23 mouse cellular contexts compared by ENCODE assay signal in genomic region chr12:113230741-113231140, GRCm38 (mm10). TPM values are rescaled to one million over a fixed set of nuclear protein-coding genes. Genes with fewer than 3 reads are reported as not detected.
DNase-seq lines count a peak whose midpoint lies in the region; ATAC-seq and TF ChIP-seq lines count a peak whose summit lies in the region.
"Had no signal": no experiment of that assay in that cellular context is flagged by ENCODE, and none has a peak within 500 bp of the region (broad histone marks: within the 10 kb centered on the region; RNA-seq: fewer than 3 reads in every experiment).

No protein-coding gene starts in this region.

- no peak for DNase-seq in liver, postnatal 0 days
- DNase-seq in 3T3-L1 (ENCODE audit: low read depth, low spot score) (peak; percentile 30), A20 (ENCODE audit: low read depth, low spot score) (peak; percentile 72)
- no peak for DNase-seq in gastrocnemius, adult 8-10 months (ENCODE audit: low spot score in 2 of 2)
- DNase-seq: adrenal gland, postnatal 14 days; cerebellum, adult 11 months; cerebellum, adult 2 months; cerebellum, adult 9-11 months; cerebellum, postnatal 25 days; forebrain, postnatal 0 days; gastrocnemius, adult 2 months; gastrocnemius, postnatal 25 days; heart, adult 18-20 months had no signal

- no peaks in the 10 kb centered on the region for H3K4me1 ChIP-seq in liver, postnatal 0 days (ENCODE audit: insufficient read depth)
- H3K4me1 ChIP-seq in liver, embryonic 12.5 days = no peaks in the 10 kb centered on the region
- no peaks in the 10 kb centered on the region for H3K4me1 ChIP-seq in small intestine, adult 2 months (ENCODE audit: control insufficient read depth, insufficient read depth, insufficient read length, low read length)
- H3K4me1 ChIP-seq: embryonic facial prominence, embryonic 12.5 days; embryonic facial prominence, embryonic 15.5 days; heart, embryonic 10.5 days; hindbrain, embryonic 12.5 days; hindbrain, embryonic 15.5 days had no signal

- no peak overlapping the region for H3K27ac ChIP-seq in liver, postnatal 0 days (ENCODE audit: low read depth)
- no peak overlapping the region for H3K27ac ChIP-seq in liver, embryonic 12.5 days
- H3K27ac ChIP-seq in small intestine, adult 2 months (ENCODE audit: insufficient read depth, low read depth, low read length) = peak overlapping the region; percentile 66
- H3K27ac ChIP-seq: embryonic facial prominence, embryonic 12.5 days; embryonic facial prominence, embryonic 15.5 days; gastrocnemius, adult 2 months; heart, embryonic 10.5 days; hindbrain, embryonic 12.5 days; hindbrain, embryonic 15.5 days had no signal

- H3K9ac ChIP-seq in liver, postnatal 0 days (replicated peaks) = no peak overlapping the region
- H3K9ac ChIP-seq in liver, embryonic 12.5 days = no peak overlapping the region
- H3K9ac ChIP-seq: embryonic facial prominence, embryonic 12.5 days; embryonic facial prominence, embryonic 15.5 days; forebrain, postnatal 0 days; hindbrain, embryonic 12.5 days; hindbrain, embryonic 15.5 days had no signal

- peak; percentile 58 for ATAC-seq in liver, postnatal 0 days
- ATAC-seq in liver, embryonic 12.5 days = no peak
- ATAC-seq: activated CD4-positive, CD25-positive, alpha-beta regulatory T cell, adult 4 months; forebrain, embryonic 14.5 days; forebrain, postnatal 0 days had no signal

- no peak for TF ChIP-seq EP300 in liver, postnatal 0 days (IDR thresholded peaks at IDR 0.05; ENCODE audit: low read depth)

- no peak for TF ChIP-seq CTCF in liver, postnatal 0 days (IDR thresholded peaks at IDR 0.05; ENCODE audit: low read depth)
- no peak for TF ChIP-seq CTCF in small intestine, adult 2 months (IDR thresholded peaks at IDR 0.05; ENCODE audit: extremely low read depth, insufficient read length, insufficient replicate concordance, low read depth, low read length)

- H3K4me2 ChIP-seq in liver, postnatal 0 days (ENCODE audit: low read depth, low read length) = no peak overlapping the region
- no peak overlapping the region for H3K4me2 ChIP-seq in liver, embryonic 12.5 days
- H3K4me2 ChIP-seq: embryonic facial prominence, embryonic 12.5 days; embryonic facial prominence, embryonic 15.5 days; hindbrain, embryonic 12.5 days; hindbrain, embryonic 15.5 days had no signal

- no peak overlapping the region for H3K4me3 ChIP-seq in liver, postnatal 0 days (ENCODE audit: low read depth, low read length)
- no peak overlapping the region for H3K4me3 ChIP-seq in liver, embryonic 12.5 days
- no peak overlapping the region for H3K4me3 ChIP-seq in small intestine, adult 2 months (ENCODE audit: low read depth, low read length)
- H3K4me3 ChIP-seq: embryonic facial prominence, embryonic 12.5 days; embryonic facial prominence, embryonic 15.5 days; gastrocnemius, adult 2 months; heart, embryonic 10.5 days; hindbrain, embryonic 12.5 days; hindbrain, embryonic 15.5 days had no signal

- no peaks in the 10 kb centered on the region for H3K36me3 ChIP-seq in liver, postnatal 0 days (replicated peaks; ENCODE audit: insufficient read depth, low read length)
- H3K36me3 ChIP-seq in liver, embryonic 12.5 days = no peaks in the 10 kb centered on the region
- H3K36me3 ChIP-seq in small intestine, adult 2 months (ENCODE audit: control insufficient read depth, insufficient read depth, low read length) = no peaks in the 10 kb centered on the region
- H3K36me3 ChIP-seq: embryonic facial prominence, embryonic 12.5 days; embryonic facial prominence, embryonic 15.5 days; heart, embryonic 10.5 days; hindbrain, embryonic 12.5 days; hindbrain, embryonic 15.5 days had no signal

- 74% methylated on average over 4 of the region's 4 CpGs for WGBS in liver, postnatal 0 days (ENCODE audit: insufficient replicate concordance)
- WGBS in liver, embryonic 12.5 days (ENCODE audit: insufficient replicate concordance) = 59% methylated on average over 4 of the region's 4 CpGs
- WGBS in small intestine, adult 2 months = 82% methylated on average over 4 of the region's 4 CpGs

- H3K9me3 ChIP-seq in liver, postnatal 0 days (ENCODE audit: low read length) = no peaks in the 10 kb centered on the region
- no peaks in the 10 kb centered on the region for H3K9me3 ChIP-seq in liver, embryonic 12.5 days (replicated peaks)
- H3K9me3 ChIP-seq: embryonic facial prominence, embryonic 15.5 days; hindbrain, embryonic 12.5 days; hindbrain, embryonic 15.5 days had no signal

- no peaks in the 10 kb centered on the region for H3K27me3 ChIP-seq in liver, postnatal 0 days (ENCODE audit: insufficient read depth, low read length)
- H3K27me3 ChIP-seq in liver, embryonic 12.5 days (replicated peaks) = no peaks in the 10 kb centered on the region
- H3K27me3 ChIP-seq in small intestine, adult 2 months (ENCODE audit: control insufficient read depth, insufficient read depth, low read length) = no peaks in the 10 kb centered on the region
- H3K27me3 ChIP-seq: embryonic facial prominence, embryonic 12.5 days; embryonic facial prominence, embryonic 15.5 days; hindbrain, embryonic 12.5 days; hindbrain, embryonic 15.5 days had no signal

- no peak for TF ChIP-seq POLR2A in small intestine, adult 2 months (IDR thresholded peaks at IDR 0.05; ENCODE audit: low read depth, low read length)

RNA-seq across cellular contexts. Expression of gene Tmem121, which starts 45.0 kb away (rescaled TPM):
- 0.20 and 0.21 TPM in 2 replicates for polyA plus RNA-seq in liver, postnatal 0 days (2015; fragmentation: Nextera tagmentation; extraction: Ambion mirVana)
- polyA plus RNA-seq in liver, embryonic 12.5 days (2016; fragmentation: Nextera tagmentation; extraction: Ambion mirVana) = 1.0 and 1.2 TPM in 2 replicates
- 1.8 and 2.4 TPM in 2 replicates for polyA plus RNA-seq in small intestine, adult 2 months (2012; rRNA removed)
- total RNA-seq in gastrocnemius, adult 8-10 months (2022) = not detected
- total RNA-seq: common myeloid progenitor, adult 5-6 weeks; gastrocnemius, adult 2 months; heart, adult 18-20 months had no signal
- polyA plus RNA-seq: activated CD4-positive, CD25-positive, alpha-beta regulatory T cell, adult 4 months had no signal

Comparison
In these comparisons a context has a peak if more than half of its experiments do, and no peak if none do; other contexts are left out.
1. DNase-seq: peak in 3T3-L1 (single experiment) and A20 (single experiment); none in liver, postnatal 0 days (single experiment) and gastrocnemius, adult 8-10 months (0 of 2).